Mouse (Mus musculus) lung, adult 2 months (tissue): ENCODE data around the gene Gm49776.

Source experiments
- CTCF ChIP-seq: fragments of 200-500 bp; IDR thresholded peaks from 2 replicates; pipeline ENCODE4 v1.5.1; 2011; ENCODE audit warnings: mild to moderate bottlenecking, low read length, control low read depth; ENCODE audit not compliant: insufficient read depth
- POLR2A ChIP-seq: fragments of 200-500 bp; IDR thresholded peaks from 2 replicates; pipeline ENCODE4 v1.6.1; 2011; ENCODE audit warnings: low read depth, mild to moderate bottlenecking, control low read depth, low read length, borderline replicate concordance; ENCODE audit errors: extremely low read depth

DNA sequence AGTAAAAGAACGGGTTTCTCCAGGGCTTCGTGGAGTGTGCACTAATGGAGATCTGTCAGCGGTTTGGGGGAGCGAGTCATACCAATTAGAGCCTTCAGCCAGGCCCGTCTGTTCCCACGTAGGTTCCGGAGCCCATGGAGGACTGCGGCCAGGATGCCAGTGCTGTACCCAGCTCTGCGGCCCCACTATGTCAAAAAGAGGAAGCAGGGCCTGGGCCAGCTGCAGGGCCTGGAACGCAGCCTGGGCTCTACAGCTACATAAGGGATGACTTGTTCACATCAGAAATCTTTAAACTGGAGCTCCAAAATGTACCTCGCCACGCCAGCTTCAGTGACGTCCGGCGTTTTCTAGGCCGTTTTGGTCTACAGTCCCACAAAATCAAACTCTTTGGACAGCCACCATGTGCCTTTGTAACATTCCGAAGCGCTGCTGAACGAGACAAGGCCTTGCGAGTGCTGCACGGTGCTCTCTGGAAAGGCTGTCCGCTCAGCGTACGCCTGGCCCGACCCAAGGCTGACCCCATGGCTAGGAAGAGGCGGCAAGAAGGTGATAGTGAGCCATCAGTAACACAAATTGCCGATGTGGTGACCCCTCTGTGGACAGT is 8.7 kb downstream of the Gm49776 start:
- TF ChIP-seq CTCF (no peak), POLR2A (no peak)
